Mouse (Mus musculus): ENCODE measurements around the gene Otop2. TPM values are rescaled to one million over a fixed set of nuclear protein-coding genes. Genes with fewer than 3 reads are reported as not detected.

Gene Otop2
- polyA plus RNA-seq, 1 experiment from 2014 or later: not detected

DNA sequence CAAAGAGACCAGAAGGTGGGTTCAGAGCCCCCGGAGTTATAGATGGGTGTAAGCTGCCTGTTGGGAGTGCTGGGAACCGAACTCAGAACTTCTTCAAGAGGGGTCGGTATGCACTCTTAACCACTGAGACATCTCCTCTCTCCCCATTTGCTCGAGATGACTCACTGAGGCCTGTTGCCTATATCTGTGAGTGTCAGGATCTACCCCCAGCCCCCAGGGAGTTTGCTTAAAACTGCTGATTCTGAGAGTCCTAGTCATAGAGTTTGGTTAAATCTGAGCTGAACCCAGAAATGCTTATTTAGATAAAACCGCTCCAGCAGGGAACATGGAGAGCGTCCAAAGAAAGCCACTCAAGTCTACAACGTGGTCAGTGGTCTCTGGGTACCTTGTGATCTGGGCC lies 32.8 kb upstream of the Otop2 start:
- 75% methylated on average over 7 of the region's 7 CpGs for WGBS
- ATAC-seq (replicated peaks; ENCODE audit: low FRiP score) (no peak), DNase-seq (ENCODE audit: low spot score) (no peak)
- Histone ChIP-seq H3K9me3 (ENCODE audit: control insufficient read depth, low read length) (no peaks in the 10 kb centered on the region), H3K27me3 (replicated peaks; ENCODE audit: control insufficient read depth, insufficient read depth, low read length) (no peaks in the 10 kb centered on the region), H3K4me1 (replicated peaks; ENCODE audit: control insufficient read depth, insufficient read depth, low read length) (peaks cover 30% of the 10 kb centered on the region), H3K36me3 (ENCODE audit: control insufficient read depth, insufficient read depth, low read length) (no peaks in the 10 kb centered on the region; the same call in 1 of the 2 replicates), H3K4me3 (ENCODE audit: low read depth, low read length) (no peak overlapping the region), H3K27ac (ENCODE audit: low read depth, low read length) (no peak overlapping the region), H3K4me2 (peak overlapping the region; percentile 17; the same call in 1 of the 2 replicates), H3K9ac (ENCODE audit: low read depth, low read length) (no peak overlapping the region)

DNA sequence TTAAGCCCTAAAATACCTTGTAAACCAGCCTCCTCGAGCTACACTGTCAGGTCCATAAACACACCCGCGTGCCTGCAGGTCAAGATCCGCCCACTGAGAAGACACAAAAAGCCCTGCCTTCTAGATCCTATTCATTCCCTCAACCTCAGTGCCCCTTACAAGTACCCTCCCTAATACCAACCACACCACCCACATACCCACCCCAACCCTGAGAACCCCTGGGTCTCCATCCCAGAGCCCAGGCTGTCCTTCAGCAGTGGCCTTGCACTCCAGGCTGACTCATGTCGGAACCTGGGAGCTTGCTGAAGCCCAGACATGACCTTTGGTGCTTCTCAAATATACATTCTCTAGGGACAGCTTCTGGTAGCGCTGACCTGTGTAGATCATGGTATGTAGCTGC lies 32.2 kb upstream of the Otop2 start:
- no peaks in the 10 kb centered on the region for H3K27me3 ChIP-seq (replicated peaks; ENCODE audit: control insufficient read depth, insufficient read depth, low read length)
- H3K4me2 ChIP-seq: peak overlapping the region; percentile 20
- no peak for ATAC-seq (replicated peaks; ENCODE audit: low FRiP score)
- H3K9ac ChIP-seq (ENCODE audit: low read depth, low read length): no peak overlapping the region
- no peak overlapping the region for H3K27ac ChIP-seq (ENCODE audit: low read depth, low read length)
- no peaks in the 10 kb centered on the region for H3K9me3 ChIP-seq (ENCODE audit: control insufficient read depth, low read length)
- H3K4me1 ChIP-seq (replicated peaks; ENCODE audit: control insufficient read depth, insufficient read depth, low read length): peaks cover 30% of the 10 kb centered on the region
- no peaks in the 10 kb centered on the region for H3K36me3 ChIP-seq (ENCODE audit: control insufficient read depth, insufficient read depth, low read length)
- WGBS: 85% methylated on average over 6 of the region's 6 CpGs
- no peak for DNase-seq (ENCODE audit: low spot score)
- no peak overlapping the region for H3K4me3 ChIP-seq (ENCODE audit: low read depth, low read length)

DNA sequence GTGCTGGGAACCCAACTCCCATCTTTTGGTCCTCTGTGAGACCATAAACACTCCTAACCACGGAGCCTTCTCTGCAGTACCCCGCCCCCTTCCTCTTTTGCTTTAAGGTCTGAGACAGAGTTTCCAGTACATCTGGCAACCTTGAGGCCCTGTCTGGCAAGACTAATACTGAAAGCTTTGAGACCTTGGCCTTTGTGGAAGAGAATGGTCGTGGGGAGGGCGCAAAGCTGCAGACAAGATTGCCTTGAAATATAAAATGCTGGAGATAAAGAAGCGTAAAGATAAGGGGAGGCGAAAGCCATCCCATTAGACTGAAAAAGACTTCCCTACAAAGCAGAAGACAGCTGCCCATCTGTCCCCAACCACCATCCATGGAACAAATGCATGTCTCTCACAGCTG lies 31.5 kb upstream of the Otop2 start:
- 60% methylated on average over 6 of the region's 6 CpGs for WGBS
- Histone ChIP-seq H3K9ac (ENCODE audit: low read depth, low read length) (0 out of 2 replicates have a peak overlapping the region, but pooled peaks have one; percentile 20), H3K4me3 (ENCODE audit: low read depth, low read length) (peak overlapping the region; percentile 74), H3K9me3 (ENCODE audit: control insufficient read depth, low read length) (no peaks in the 10 kb centered on the region), H3K27ac (ENCODE audit: low read depth, low read length) (no peak overlapping the region), H3K4me1 (replicated peaks; ENCODE audit: control insufficient read depth, insufficient read depth, low read length) (peaks cover 27% of the 10 kb centered on the region), H3K27me3 (replicated peaks; ENCODE audit: control insufficient read depth, insufficient read depth, low read length) (no peaks in the 10 kb centered on the region), H3K36me3 (ENCODE audit: control insufficient read depth, insufficient read depth, low read length) (no peaks in the 10 kb centered on the region), H3K4me2 (peak overlapping the region; percentile 94)
- DNase-seq (ENCODE audit: low spot score) (no peak), ATAC-seq (replicated peaks; ENCODE audit: low FRiP score) (no peak)

DNA sequence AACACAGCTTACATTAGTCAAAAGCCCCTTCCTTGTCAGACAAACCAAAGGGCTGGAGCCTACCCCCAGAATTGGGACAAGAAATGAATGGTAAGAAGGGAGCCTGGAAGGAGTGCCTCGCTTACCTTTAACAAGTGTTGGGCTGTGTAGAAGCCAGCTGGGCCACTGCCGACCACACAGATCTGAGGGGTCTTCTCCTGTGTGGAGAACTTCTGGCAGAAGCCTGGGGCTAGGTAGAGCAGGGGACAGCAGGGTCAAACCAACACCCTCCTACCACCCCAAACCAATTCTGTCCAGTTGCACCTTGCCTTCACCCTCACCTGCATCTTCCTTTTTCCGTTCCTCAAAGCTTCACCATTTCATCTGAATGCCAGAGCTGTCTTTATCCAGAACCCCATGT lies 31.0 kb upstream of the Otop2 start:
- no peaks in the 10 kb centered on the region for H3K36me3 ChIP-seq (ENCODE audit: control insufficient read depth, insufficient read depth, low read length)
- peak overlapping the region; percentile 74 for H3K4me3 ChIP-seq (ENCODE audit: low read depth, low read length)
- H3K27me3 ChIP-seq (replicated peaks; ENCODE audit: control insufficient read depth, insufficient read depth, low read length): no peaks in the 10 kb centered on the region
- no peak overlapping the region; the same call in 1 of the 2 replicates for H3K27ac ChIP-seq (ENCODE audit: low read depth, low read length)
- WGBS: 37% methylated on average over 3 of the region's 3 CpGs
- peak overlapping the region; percentile 94 for H3K4me2 ChIP-seq
- DNase-seq (ENCODE audit: low spot score): no peak
- peak overlapping the region; percentile 80 for H3K9ac ChIP-seq (ENCODE audit: low read depth, low read length)
- H3K9me3 ChIP-seq (ENCODE audit: control insufficient read depth, low read length): no peaks in the 10 kb centered on the region
- no peak for ATAC-seq (replicated peaks; ENCODE audit: low FRiP score)
- H3K4me1 ChIP-seq (replicated peaks; ENCODE audit: control insufficient read depth, insufficient read depth, low read length): peaks cover 27% of the 10 kb centered on the region

DNA sequence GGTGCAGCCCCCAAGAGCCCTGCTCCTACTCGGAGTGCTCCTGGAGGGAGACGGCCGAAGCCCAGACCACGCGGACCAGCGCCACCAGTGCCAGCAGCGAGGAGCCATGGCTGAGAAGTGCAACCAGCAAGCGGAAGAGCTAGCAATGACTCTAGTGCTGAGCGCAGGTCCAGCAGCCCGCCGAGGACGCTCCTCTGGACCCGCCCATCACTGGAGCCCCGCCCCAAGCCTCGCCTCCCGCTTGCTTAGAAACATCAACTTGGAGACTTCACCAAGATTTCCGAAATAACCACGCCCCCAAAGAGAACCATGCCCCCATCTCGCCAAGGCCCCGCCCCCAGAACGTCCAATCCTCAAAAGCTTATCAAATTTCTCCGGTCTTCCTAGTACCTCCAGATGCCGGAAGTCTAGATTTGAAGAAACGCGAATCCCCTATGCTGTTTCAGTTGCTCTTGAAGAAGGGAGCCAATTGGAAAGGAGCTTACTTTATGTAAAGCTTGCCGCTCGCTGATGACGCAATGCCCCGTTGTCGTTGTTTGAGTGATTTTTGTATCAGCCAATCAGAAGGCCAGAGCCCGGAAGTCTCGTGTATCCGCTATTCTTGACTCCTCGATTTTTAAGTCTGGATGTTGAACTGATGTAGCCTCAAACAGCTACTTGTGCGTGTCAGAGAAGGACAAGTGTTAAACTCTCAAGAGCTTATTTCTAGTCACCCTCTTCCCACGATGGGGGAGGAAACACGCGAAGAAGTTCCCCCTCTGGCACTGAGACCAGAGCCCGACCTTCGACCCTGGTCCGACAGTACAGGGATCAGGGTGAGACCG lies 30.0 kb upstream of the Otop2 start, which contains the start of gene Fdxr:
Fdxr (minus strand) TSS at position 271 of the 824 bp plus-strand sequence.
- DNase-seq (ENCODE audit: low spot score) (peak; percentile 98), ATAC-seq (replicated peaks; ENCODE audit: low FRiP score) (peak; percentile 95)
- H3K27me3 ChIP-seq (replicated peaks; ENCODE audit: control insufficient read depth, insufficient read depth, low read length): no peaks in the 10 kb centered on the region
- peak within 1 kb of the TSS; percentile 94 for H3K4me2 ChIP-seq
- peaks cover 30% of the 10 kb centered on the region for H3K4me1 ChIP-seq (replicated peaks; ENCODE audit: control insufficient read depth, insufficient read depth, low read length)
- no peaks in the 10 kb centered on the region for H3K36me3 ChIP-seq (ENCODE audit: control insufficient read depth, insufficient read depth, low read length)
- no peaks in the 10 kb centered on the region for H3K9me3 ChIP-seq (ENCODE audit: control insufficient read depth, low read length)
- peak within 1 kb of the TSS; percentile 82 for H3K27ac ChIP-seq (ENCODE audit: low read depth, low read length)
- peak within 1 kb of the TSS; percentile 74 for H3K4me3 ChIP-seq (ENCODE audit: low read depth, low read length)
- peak within 1 kb of the TSS; percentile 80 for H3K9ac ChIP-seq (ENCODE audit: low read depth, low read length)
- under 1% methylated on average over 42 of the region's 42 CpGs for WGBS

DNA sequence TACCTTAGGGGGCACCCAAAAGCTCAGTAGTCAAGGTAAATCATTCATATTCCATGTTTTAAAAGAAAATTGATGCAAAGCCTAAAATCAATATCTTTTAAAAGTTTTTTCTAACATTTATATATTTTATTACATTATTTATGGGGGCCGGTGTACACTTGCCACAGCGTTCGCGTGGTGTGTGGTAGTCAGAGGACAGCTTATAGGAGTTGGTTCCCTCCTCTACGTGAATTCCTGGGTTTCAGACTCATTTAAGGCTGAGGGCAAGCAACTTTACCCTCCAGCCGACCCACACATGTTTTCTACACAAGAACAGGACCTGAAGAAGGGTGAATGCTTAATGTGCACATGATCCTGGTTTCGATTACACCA lies 29.4 kb upstream of the Otop2 start:
- Histone ChIP-seq H3K36me3 (ENCODE audit: control insufficient read depth, insufficient read depth, low read length) (no peaks in the 10 kb centered on the region), H3K27me3 (replicated peaks; ENCODE audit: control insufficient read depth, insufficient read depth, low read length) (no peaks in the 10 kb centered on the region), H3K9ac (ENCODE audit: low read depth, low read length) (peak overlapping the region; percentile 67), H3K4me3 (ENCODE audit: low read depth, low read length) (peak overlapping the region; percentile 74), H3K4me2 (peak overlapping the region; percentile 82), H3K9me3 (ENCODE audit: control insufficient read depth, low read length) (no peaks in the 10 kb centered on the region), H3K4me1 (replicated peaks; ENCODE audit: control insufficient read depth, insufficient read depth, low read length) (peaks cover 34% of the 10 kb centered on the region), H3K27ac (ENCODE audit: low read depth, low read length) (peak overlapping the region; percentile 77)
- ATAC-seq (replicated peaks; ENCODE audit: low FRiP score) (no peak), DNase-seq (ENCODE audit: low spot score) (no peak)
- WGBS: 16% methylated on average over 7 of the region's 7 CpGs

DNA sequence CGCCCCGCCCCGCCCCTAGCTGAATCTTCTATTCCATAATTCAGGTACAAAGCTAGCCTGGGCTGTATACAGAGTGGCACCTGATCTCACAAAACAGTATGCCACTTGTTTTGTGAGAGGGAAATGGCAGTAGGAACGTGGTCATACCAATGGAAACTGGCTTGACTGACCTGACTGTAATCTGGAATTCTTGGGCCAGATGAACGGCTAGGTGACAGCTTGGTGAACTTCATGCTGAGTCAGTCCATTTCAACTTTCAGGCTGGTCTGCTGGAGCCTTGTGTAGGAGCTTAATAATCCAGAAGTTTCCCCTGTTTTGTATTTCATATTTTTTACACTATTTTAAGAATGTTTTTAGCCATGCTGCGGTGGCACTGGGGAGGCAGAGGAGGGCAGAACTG lies 28.8 kb upstream of the Otop2 start:
- peak overlapping the region; percentile 77 for H3K27ac ChIP-seq (ENCODE audit: low read depth, low read length)

DNA sequence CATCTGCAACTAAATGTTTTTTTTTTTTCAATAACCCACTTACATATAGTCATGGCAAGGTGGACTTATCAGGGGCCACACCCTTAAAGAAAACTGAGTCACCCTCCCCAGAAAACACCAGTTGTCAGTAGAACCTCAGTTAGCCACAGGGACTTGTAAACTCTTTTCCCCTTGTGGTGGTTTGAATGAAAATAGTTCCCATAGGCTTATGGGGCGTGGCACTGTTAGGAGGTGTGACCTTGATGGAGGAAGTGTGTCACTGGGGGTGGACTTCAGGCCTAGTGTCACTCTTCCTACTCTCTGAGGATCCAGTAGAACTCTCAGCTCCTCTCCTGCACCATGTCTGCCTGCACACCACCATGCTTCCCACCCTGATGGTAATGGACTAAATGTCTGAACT lies 27.2 kb upstream of the Otop2 start:
- ATAC-seq (replicated peaks; ENCODE audit: low FRiP score) (no peak), DNase-seq (ENCODE audit: low spot score) (no peak)
- no peak overlapping the region for H3K4me2 ChIP-seq
- H3K4me1 ChIP-seq (replicated peaks; ENCODE audit: control insufficient read depth, insufficient read depth, low read length): peaks cover 26% of the 10 kb centered on the region
- H3K9me3 ChIP-seq (ENCODE audit: control insufficient read depth, low read length): no peaks in the 10 kb centered on the region
- no peaks in the 10 kb centered on the region for H3K36me3 ChIP-seq (ENCODE audit: control insufficient read depth, insufficient read depth, low read length)
- H3K4me3 ChIP-seq (ENCODE audit: low read depth, low read length): no peak overlapping the region
- WGBS: 45% methylated on average over 1 of the region's 1 CpGs
- H3K27me3 ChIP-seq (replicated peaks; ENCODE audit: control insufficient read depth, insufficient read depth, low read length): no peaks in the 10 kb centered on the region
- no peak overlapping the region for H3K9ac ChIP-seq (ENCODE audit: low read depth, low read length)
- peak overlapping the region; percentile 9; the same call in 1 of the 2 replicates for H3K27ac ChIP-seq (ENCODE audit: low read depth, low read length)

More for the DNA sequence above, 28.8 kb upstream of the Otop2 start:
- Histone ChIP-seq H3K27me3 (replicated peaks; ENCODE audit: control insufficient read depth, insufficient read depth, low read length) (no peaks in the 10 kb centered on the region), H3K9me3 (ENCODE audit: control insufficient read depth, low read length) (no peaks in the 10 kb centered on the region), H3K4me1 (replicated peaks; ENCODE audit: control insufficient read depth, insufficient read depth, low read length) (peaks cover 34% of the 10 kb centered on the region), H3K4me2 (peak overlapping the region; percentile 82), H3K36me3 (ENCODE audit: control insufficient read depth, insufficient read depth, low read length) (no peaks in the 10 kb centered on the region), H3K9ac (ENCODE audit: low read depth, low read length) (peak overlapping the region; percentile 67), H3K4me3 (ENCODE audit: low read depth, low read length) (peak overlapping the region; percentile 74)
- DNase-seq (ENCODE audit: low spot score) (no peak), ATAC-seq (replicated peaks; ENCODE audit: low FRiP score) (no peak)
- 70% methylated on average over 6 of the region's 6 CpGs for WGBS

DNA sequence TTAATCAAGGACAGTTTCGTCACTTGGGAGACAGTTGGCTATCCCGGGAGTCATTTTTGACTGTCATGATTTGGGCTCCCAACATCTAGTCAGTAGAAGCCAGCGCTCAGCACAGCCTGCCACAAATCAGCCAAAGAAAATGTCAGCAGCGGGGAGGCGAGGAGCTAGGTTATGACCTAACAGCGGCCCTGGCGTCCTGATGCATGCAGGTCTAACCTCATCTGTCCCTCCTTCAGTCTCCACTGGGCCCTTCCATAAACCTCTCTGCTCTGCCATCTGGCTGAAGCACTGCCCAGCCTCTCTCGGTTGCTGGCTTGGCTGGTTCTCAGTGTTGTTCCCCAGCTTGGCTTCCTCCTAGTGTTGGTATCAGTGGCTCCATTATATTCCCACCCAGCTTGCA lies 24.7 kb upstream of the Otop2 start:
- H3K9ac ChIP-seq (ENCODE audit: low read depth, low read length): no peak overlapping the region
- H3K4me3 ChIP-seq (ENCODE audit: low read depth, low read length): no peak overlapping the region
- H3K9me3 ChIP-seq (ENCODE audit: control insufficient read depth, low read length): no peaks in the 10 kb centered on the region
- H3K36me3 ChIP-seq (ENCODE audit: control insufficient read depth, insufficient read depth, low read length): no peaks in the 10 kb centered on the region
- H3K27ac ChIP-seq (ENCODE audit: low read depth, low read length): no peak overlapping the region
- DNase-seq (ENCODE audit: low spot score) (no peak), ATAC-seq (replicated peaks; ENCODE audit: low FRiP score) (no peak)
- peaks cover 14% of the 10 kb centered on the region for H3K4me1 ChIP-seq (replicated peaks; ENCODE audit: control insufficient read depth, insufficient read depth, low read length)
- WGBS: 71% methylated on average over 8 of the region's 8 CpGs
- no peak overlapping the region for H3K4me2 ChIP-seq
- H3K27me3 ChIP-seq (replicated peaks; ENCODE audit: control insufficient read depth, insufficient read depth, low read length): no peaks in the 10 kb centered on the region
